Mouse (Mus musculus): ENCODE data around the gene Gltp.

The Gltp gene

DNA sequence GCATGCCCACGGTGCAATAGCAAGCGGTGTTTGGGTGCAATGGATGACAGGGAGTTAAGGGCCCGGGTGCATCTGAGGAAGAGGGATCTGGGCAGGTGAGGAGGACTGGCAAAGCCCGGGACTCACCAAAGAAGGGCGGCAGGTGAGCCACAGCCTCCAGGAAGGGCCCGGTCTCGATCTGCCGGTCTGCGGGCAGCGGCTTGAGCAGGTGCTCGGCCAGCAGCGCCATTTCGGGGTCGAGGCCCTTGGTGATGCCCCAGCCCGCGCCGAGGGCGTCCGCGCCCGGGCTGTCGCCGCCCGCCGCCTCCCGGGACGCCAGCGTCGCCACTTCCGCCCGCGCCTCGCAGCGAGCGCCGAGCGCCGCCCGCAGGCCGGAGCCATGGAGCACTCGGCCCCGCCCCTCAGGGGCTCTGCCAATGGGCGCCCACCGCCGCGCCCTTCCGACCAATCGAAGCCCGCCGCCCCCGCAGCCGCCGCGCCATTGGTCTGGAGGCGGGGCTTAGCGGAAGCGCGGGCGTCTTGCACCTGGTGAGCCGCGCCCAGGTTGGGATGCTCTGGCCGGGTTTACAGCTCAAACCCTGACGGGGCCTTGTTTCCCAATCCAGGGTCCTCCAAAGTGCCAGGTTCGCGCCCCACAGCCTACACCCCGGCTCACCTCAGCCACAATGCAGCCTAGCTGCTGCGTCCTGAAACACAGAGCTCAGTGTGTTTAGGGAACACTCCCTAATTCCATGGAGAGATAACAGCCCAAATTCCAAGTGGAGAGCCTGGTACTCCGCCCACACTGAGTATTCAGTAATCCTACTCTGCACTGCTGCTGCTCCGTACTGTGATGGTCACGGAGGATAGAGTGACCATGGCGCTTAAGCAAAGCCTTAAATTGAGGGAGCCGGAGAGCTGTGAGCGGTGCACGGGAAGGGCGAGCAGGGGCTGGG, at the start of gene Gltp:
TSS of gene Gltp (minus strand) at position 352 of the 935 bp plus-strand sequence.
- peak; percentile 89 for DNase-seq

DNA sequence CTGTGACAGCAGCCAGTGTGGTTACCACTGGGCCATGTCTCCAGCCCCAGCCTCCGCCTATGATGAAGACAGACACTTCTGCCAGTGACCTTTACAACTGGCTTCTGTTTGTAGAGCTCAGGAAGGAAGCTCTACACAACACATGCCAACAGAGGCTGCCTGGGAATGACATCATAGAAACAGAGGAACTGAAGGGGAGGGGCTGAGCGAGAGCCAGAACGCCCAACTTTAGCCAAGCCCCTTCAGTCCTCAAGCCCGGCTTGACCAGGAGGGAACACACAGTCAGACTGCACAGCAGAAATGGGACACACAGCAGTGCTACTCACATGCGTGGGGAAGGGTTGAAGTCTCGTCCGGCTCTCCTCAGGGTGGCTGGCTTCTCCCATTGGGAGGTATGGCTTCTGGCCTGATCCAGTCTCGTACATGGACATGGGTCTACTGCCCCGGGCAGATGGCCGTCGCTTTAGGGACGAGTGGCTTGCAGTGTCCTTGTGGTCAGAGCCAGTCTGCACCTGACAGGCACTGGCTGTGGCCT, 48.0 kb upstream of the Gltp start:
- DNase-seq: peak; percentile 54

DNA sequence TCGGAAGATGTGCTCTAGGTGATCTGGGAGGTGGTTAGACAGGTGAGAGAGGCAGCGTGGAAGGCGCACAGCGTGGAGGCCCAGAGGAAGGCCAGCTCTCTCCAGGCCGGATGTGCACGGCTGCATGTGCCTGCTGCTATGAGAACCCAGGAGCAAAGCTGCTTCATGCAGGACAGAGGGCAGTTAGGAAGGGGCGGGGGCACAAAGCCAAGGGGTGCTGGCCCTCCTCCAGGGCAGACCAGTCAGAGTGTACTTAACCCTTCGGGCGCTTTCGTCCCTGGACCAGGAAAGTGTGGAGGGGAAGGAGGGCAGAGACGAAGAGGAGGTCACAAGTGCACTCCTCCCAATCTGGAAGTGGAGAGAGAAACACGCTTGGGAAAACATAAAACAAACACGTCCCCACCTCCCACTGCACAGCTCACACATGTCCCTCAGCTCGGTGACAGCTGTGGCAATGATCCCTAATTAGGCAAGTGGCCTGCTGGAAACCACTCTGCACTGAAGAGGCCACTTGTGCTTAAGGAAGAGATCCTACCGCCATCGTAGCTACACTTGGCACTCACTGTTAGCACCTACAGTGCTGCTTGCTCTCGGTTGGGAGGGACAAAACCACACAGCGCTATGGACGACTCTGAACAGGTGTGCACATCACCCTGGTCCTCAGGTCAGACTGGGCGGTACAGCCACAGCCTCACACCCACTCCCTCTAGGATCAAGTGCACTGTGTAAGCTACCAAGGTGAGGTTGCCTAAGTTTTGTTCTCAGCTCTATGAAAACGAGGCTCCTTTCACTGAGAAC, 46.5 kb upstream of the Gltp start:
- no peak for DNase-seq

DNA sequence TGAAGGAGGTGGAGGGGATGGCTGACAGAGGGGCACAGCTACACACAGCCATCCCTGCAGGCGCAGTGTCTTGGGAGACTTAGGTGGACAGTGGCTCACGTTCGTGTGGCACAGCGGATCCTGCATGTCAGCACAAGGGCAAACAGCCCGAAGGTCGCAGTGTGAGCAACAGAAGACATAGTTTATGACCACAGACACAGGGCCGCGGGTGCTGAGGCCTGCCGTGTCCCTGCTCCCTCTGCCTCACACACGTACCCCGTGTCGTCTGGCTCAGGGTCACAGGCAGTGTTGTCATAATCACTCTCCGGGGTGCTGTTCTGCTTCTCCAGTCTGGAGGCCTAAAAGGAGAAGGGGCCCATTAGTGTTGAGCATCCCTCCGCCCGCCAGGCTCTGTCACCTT, 42.8 kb upstream of the Gltp start:
- no peak for DNase-seq

DNA sequence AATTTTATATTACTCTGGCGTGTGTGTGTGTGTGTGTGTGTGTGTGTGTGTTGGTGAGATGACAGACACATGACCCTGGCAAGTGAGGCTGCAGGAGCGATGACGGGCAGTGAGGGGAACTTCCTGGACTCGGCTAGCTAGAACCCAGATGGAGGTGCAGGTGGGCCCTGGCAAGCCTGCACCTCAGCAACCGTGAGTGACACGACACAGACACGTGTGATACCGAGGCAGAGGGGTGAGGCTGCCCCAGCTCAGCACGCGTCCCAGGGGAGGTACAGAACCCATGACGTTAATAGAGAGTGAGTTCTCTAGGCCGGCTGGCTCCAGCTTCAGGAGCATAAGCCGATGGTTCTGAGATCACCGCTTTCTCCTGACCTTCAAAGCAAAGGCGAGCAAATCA, 41.2 kb upstream of the Gltp start:
- DNase-seq: no peak

DNA sequence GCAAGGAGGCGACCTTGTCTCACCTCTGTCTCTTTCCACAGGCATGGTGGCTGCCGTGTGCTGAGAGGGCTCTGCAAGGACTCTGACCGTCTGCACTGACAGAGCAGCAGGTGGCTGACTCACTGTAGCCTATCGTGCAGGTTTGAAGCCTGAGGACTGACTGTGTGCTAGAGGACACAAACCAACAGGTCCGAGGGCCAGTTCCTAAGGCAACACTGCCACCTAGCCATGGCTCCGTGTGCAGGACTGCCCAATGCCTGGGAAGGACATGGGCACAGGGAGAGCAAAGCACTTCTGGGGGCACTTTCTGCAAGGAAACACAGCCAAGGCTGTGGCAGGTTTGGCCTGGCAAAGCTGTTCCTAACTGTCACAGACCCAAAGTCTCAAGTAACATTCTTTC, 40.7 kb upstream of the Gltp start:
- DNase-seq: no peak

DNA sequence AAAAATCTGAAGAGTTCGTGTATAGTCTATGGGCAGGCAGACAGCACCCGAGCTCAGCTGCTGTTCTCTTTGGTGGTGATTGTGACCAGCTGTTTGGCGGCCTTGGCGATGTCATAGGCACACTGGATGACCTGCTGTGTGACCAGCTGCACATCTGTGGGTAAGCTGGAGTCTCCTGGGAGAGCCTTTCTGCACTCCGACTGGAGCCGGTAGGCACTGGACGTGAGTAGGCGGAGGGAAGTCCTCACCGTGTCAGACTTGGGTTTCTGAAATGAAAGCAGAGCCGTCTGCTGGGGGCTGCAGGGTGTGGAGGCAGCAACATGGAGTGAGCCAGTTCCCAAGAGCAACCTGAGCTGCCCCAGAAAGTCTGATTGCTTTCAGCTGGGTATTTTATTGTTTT, 39.3 kb upstream of the Gltp start:
- no peak for DNase-seq

DNA sequence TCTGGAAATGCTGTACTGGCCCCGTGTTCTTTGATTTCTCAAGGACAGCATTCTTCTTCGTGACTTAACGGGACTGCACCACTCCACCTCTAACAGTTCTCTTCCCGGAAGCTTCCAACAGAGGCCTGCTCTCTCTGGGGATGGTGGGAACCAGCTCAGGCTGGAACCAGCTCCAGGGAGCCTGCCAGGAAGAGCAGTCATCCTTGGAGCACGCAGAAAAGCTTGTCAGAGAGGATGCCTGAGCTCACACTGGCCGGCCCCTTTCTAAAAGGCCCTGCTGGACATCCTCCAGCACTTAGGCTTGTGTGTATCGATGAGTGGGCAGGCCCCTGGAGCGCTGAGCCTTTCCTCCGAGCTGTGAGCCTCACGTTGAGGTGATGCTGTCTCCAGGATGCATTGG, 37.4 kb upstream of the Gltp start:
- DNase-seq: no peak

DNA sequence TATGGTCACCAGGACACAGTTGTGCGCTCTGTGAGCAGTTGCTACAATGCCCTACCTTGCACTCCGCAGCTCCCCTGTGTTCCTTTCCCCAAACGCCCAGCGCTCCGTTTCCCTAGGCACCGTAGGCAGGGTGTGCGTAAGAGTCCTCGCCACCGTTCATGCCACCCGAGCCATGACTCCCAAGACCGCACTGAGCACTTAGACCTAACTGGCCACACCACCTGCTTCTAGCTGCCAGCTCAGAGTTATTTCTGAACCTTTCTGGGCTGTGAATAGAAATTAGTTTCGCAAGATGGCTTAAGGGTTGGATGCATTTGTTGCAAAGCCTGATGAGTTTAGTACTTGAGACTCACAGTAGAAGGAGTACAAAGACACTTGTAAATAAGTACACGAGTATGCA, 32.1 kb upstream of the Gltp start:
- DNase-seq: no peak

DNA sequence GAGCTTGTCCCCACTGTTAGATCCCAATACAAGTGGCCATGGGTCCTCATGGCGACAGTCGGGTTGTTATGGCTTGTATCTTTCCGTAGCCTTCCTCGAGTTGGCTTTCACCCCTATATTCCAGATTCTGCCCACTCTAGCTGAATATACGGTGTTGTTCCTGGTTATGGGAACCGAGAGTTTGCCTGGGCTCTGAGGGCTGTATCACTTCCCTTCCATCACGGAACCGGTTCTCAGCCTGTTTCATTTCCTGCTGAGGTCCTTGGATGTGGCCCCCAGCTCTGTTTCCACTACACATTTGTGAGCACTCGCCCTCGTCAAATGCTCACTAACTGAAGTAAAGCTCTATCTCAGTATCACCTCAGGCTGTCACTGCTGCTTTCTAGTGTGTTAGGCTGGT, 31.2 kb upstream of the Gltp start:
- no peak for DNase-seq

DNA sequence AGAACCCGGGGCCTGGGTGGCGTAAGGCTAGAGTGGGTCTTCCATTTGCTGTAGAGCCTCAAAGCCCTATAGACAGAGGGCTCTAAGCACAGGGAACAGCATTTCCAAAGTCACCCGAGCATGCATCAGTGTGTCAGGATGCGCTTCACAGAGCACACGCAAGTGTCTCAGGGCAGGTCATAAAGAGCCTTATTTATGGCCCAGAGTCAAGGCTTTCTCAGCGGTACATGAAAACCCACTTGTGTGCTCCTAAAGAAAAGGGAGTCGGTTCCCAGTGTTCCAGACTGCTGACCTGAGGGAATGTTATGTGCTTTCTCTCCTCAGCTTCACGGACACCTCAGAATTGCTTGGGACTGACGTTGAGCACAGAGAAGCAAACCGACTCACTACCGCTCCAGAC, 30.0 kb upstream of the Gltp start:
- DNase-seq: no peak

DNA sequence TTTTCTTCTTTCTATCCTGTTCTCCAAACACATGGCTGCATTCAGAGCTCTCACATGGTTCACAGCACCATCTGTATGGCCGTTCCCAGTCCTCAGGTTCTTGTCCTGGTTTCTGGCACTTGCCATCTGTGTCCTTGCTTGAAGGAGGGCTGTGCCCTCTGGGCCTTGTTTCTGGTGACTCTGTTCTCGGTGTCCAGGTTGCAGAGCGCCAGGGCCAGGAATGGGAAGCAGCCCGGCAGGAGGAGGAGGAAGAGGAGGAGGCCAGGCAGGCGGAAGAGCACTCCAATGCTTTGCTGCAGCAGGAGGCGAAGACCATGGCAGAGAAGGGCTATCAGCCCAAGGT, 29.1 kb upstream of the Gltp start:
- peak; percentile 31 for DNase-seq

DNA sequence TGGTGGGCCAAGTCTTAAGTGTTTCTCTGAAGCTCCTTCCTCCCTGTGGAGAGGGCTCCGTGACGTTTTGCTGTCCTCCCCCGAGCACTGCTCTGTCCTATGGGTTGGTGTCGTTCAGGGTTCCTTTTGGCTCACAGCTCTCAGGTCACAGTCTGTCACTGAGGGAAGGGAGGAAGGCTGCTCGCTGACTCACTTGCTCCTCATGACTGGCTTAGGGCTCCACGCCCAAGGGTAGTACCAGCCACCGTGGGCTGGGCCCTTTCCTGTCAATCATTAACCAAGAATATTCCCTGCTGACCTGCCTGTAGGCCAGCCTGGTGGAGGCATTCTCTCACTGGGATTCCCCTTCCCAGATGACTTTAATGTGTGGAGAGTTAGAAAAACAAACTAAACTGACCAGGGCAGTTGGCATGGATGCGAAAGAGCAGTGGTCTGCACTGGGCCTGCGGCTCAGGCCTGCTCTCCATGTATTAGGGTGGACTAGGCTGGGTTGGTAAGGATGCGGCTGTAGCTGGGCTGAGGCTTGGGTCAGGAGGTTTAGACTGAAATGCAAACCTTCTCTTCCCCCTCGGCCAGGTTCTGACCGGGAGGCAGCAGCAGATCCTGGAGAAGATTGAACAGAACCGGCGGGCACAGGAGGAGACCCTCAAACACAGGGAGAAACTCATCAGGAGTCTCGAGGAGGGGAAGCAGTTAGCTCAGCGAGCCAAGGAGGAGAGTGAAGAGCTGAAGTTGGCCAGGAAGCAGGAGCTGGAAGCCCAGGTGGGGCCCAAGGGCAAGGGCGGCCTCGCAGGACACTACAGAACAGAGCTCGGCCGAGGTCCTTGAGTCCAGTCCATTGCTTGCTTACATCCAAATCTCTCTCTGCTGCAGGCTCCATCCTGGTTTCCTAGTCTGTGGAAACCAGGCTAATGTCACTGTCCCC, 28.5 kb upstream of the Gltp start:
- peak; percentile 91 for DNase-seq

DNA sequence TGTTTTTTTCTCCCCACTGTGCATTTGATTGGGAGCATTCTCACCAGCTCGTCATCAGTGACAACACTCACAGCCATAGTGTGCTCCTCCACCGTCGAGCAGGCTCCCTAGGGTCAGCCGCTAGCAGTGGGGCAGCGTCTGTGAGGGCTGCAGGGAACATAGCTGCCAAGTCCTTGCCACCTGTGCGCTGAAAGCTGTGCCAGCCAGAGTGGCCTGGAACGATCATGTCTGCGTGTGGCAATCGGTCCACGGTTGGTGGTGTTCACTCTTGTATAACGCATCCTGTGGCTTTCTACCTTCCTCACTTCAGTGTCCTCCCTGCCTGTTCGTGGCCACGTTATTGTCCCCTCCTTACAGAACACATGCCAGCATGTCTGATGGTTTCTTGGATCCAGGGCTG, 27.7 kb upstream of the Gltp start:
- no peak for DNase-seq

DNA sequence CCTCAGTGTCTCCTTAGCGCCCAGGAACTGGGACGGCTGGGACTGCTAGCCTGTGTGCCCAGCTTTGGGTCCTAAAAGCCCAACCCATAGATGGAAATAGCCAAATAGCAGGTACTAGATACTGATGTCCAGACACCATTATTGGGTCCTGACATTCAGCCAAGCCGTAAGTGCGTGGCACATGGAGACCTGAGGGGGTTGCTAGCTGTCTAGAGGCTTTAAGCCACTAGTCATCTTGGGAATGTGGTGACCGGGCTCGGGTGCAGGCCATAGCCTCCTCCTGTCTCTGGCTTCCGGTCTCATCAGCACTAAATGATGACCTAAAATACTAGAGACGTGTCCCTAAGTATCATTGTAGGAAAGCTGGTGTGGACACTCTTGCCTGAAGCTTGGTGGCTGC, 27.2 kb upstream of the Gltp start:
- no peak for DNase-seq

DNA sequence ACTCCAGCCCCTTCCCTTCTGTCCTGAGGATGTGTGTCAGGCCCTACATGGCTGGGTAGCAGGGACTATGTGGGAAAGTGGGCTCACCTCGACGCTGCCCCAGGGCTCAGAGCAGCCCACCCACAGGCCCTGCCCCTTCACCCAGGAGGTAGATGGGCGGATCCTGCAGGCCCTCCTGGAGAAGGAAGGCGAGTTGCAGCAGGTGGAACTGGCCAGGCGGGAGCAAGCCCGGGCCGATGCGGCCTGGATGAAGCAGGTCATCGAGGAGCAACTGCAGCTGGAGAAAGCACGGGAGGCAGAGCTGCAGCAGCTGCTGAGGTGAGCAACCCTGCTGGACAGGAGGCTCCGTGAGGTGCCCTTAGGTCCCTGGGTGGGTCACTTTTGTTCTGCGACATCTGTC, 26.5 kb upstream of the Gltp start:
- DNase-seq: no peak

DNA sequence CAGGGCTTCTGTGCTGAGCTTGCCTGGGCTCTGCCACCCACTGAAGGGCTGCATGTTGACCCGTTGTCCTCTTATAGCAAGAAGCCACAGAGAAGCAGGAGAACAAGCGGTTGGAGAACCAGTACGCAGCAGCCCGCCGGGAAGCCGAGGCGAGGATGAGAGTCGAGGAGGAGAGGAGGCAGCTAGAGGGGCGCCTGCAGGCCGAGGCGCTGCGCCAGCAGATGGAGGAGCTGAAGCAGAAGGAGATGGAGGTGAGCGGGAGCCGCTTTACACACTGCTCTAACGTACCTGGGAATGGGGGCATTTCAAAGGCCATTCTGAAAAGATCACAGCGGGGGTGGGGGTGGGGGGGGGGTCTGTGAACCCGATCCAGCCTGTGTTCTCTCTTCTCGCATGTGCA, 23.8 kb upstream of the Gltp start:
- DNase-seq: no peak

DNA sequence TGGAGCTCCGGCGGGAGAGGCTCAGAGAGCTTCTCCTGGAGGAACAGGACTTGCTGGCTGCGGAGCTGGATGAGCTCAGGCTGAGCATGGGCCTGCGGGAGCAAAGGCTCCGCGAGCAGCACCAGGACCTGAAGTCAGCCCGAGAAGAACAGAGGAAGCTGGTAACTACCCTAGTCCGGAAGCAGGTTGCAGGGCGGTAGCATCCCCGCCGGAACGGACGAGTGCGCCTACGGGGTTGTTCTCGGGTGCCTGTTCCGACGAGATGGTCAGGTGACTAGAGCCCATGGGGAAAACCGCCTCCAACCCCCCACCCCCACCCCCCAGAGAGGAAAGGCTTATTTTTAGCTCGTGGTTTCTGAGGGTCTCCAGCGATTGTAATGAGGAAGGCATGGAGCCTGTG, 18.6 kb upstream of the Gltp start:
- no peak for DNase-seq

DNA sequence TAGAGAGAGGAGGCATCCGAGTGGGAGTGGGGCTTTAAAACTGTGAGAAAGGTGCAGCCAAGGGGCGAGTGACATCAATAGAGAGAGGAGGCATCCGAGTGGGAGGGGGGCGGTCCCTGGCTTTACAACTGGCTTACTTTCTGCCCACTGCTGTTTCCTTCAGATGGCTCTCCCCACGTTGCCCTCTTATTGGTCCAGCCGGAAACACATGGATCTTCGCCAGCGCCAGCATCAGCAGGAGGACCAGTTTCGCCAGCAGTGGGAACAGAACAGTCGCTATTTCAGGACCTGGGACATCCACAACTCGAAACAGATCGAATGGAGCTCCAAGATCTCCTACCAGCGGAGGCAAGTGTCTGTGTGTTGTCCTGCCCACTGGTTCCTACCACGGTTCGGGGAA, 17.7 kb upstream of the Gltp start:
- no peak for DNase-seq

DNA sequence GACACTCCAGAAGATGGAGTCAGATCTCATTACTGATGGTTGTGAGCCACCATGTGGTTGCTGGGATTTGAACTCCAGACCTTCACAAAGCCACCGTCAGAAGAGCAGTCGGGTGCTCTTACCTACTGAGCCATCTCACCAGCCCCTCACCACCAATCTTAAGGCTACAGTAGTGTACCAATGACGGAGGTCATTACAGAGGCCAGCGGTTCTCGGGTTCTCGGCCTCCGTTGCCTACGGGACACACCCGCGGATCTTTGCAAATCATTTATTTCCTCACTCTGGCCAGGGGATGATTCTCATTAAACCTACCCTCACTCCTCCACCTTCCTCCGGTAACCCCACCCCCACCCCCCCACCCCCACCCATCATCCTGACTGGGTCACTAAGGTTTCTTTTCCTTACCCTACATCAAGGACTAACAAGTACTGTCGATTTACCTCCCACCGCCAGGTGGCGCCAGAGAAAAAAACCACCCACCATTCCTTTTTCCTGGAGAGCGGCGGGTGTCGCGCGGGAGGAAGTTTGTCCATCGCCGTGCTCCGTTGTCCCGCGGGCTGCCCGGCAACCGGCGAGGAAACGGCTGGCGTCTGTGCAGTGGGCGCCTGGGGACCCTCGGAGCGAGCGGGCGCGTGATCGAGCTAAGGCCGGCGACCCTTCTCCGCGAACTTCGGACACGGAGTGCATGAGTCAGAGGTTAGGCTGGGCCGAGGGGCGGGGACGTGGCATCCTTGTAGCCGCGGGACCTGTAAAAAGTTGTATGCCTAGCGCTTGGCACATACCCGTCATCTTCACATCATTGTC, 16.7 kb upstream of the Gltp start, which contains the start of gene Tchp:
TSS of gene Tchp (plus strand) at position 496 of the 804 bp plus-strand sequence.
- DNase-seq: peak; percentile 89

DNA sequence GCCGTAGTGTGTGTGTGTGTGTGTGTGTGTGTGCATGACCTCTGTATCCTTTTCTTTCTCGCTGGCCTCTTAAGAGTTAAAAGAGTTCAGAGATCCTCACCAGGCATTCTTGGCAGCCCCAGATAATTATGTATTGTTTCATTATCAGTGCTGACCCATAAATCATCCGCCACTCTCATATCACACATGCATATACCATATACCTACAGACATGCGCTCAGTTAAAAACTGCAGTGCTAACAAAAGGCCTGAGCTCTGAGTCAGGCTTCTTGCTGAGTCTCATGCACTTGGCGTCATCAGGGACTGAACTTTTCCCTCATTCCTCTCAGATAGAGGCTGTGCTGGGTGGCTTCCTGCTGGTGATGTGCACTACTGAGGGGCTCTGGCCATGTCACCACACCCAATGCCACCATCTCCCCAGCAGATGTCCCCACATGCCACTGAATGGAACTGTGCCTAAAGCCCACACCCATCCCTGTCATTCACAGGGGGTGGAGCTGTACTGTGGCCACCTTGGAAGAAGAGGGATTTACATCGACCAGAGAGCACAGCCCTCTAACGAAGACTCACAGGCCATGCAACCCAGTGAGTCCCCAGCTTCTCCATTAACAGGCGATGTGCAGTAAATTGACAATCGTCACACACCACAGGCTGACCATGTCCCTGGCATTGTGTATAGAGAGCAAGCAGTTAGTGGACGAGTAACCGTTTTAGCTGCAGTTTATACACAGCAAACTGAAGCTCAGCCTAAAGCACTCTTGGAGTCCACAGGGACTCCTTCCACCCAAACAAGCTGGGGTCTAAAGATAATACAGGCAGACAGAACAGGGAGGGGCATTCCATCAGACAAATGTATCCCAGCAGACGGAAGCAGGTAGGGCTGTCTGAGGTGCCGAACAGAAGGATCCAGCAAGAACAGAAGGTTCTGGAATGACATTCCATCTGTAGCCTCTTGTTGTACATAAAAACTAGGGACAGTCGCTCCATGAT, 11.9 kb upstream of the Gltp start:
- no peak for DNase-seq
